Mouse (Mus musculus): Measurements from ENCODE around the gene Olfml2a. TPM values are rescaled to one million over a fixed set of nuclear protein-coding genes. Genes with fewer than 3 reads are reported as not detected.

Olfml2a gene
- polyA plus RNA-seq, 1 experiment from 2014 or later: 1.2 TPM

Other genes starting within 250 kb of the Olfml2a start
- 0.09 and 0.12 TPM in 2 replicates for gene Nr5a1, start 217.4 kb upstream of the Olfml2a start, polyA plus RNA-seq (2014; fragmentation: Nextera tagmentation; extraction: Ambion mirVana)
- 2.4 TPM in 2 replicates for gene Nr6a1, start 4.3 kb upstream of the Olfml2a start, polyA plus RNA-seq (2014; fragmentation: Nextera tagmentation; extraction: Ambion mirVana)
- gene Wdr38, start 65.5 kb downstream of the Olfml2a start, polyA plus RNA-seq (2014; fragmentation: Nextera tagmentation; extraction: Ambion mirVana): 1.1 and 1.3 TPM in 2 replicates
- gene Arpc5l, start 73.4 kb downstream of the Olfml2a start, polyA plus RNA-seq (2014; fragmentation: Nextera tagmentation; extraction: Ambion mirVana): 117 and 124 TPM in 2 replicates
- gene Rpl35, start 73.6 kb downstream of the Olfml2a start, polyA plus RNA-seq (2014; fragmentation: Nextera tagmentation; extraction: Ambion mirVana): 1,154 and 1,176 TPM in 2 replicates
- 28.8 and 30.4 TPM in 2 replicates for gene Golga1, start 133.6 kb downstream of the Olfml2a start, polyA plus RNA-seq (2014; fragmentation: Nextera tagmentation; extraction: Ambion mirVana)

All from intestine, embryonic 14.5 days (tissue).